Mouse (Mus musculus): Measurements from ENCODE around the gene Dennd1b. TPM values are rescaled to one million over a fixed set of nuclear protein-coding genes. Genes with fewer than 3 reads are reported as not detected.

The Dennd1b gene
- total RNA-seq, 2 experiments from 2014 or later = 29.4 to 31.7 TPM

GRCm38 (mm10) chr1:138962266-138963101 is 751 bp upstream of the Dennd1b start:
- no peak for DNase-seq (ENCODE audit: low spot score in 2 of 2)

- peak; percentile 33 for DNase-seq (ENCODE audit: low spot score in 2 of 2)
Observed at GRCm38 (mm10) chr1:138963868-138964458, 728 bp downstream of the Dennd1b start.

GRCm38 (mm10) chr1:138965069-138965468 is 1.8 kb downstream of the Dennd1b start:
- no peak for DNase-seq (ENCODE audit: low spot score in 2 of 2)

GRCm38 (mm10) chr1:138965511-138965910 is 2.3 kb downstream of the Dennd1b start:
- no peak for DNase-seq (ENCODE audit: low spot score in 2 of 2)

- no peak for DNase-seq (ENCODE audit: low spot score in 2 of 2)
Observed at GRCm38 (mm10) chr1:138967450-138967849, 4.2 kb downstream of the Dennd1b start.

GRCm38 (mm10) chr1:138970053-138970452 is 6.8 kb downstream of the Dennd1b start:
- DNase-seq (ENCODE audit: low spot score in 2 of 2) = no peak

GRCm38 (mm10) chr1:138973541-138974224 is 10.4 kb downstream of the Dennd1b start:
- DNase-seq (ENCODE audit: low spot score in 2 of 2) = no peak

- DNase-seq (ENCODE audit: low spot score in 2 of 2) = no peak
Observed at GRCm38 (mm10) chr1:138974836-138975235, 11.6 kb downstream of the Dennd1b start.

GRCm38 (mm10) chr1:138975945-138976344 is 12.7 kb downstream of the Dennd1b start:
- DNase-seq (ENCODE audit: low spot score in 2 of 2) = no peak

GRCm38 (mm10) chr1:138982203-138982602 is 19.0 kb downstream of the Dennd1b start:
- no peak for DNase-seq (ENCODE audit: low spot score in 2 of 2)

GRCm38 (mm10) chr1:138982611-138983010 is 19.4 kb downstream of the Dennd1b start:
- no peak for DNase-seq (ENCODE audit: low spot score in 2 of 2)

GRCm38 (mm10) chr1:138983064-138983463 is 19.8 kb downstream of the Dennd1b start:
- DNase-seq (ENCODE audit: low spot score in 2 of 2) = no peak

- DNase-seq (ENCODE audit: low spot score in 2 of 2) = no peak
Observed at GRCm38 (mm10) chr1:138983465-138983864, 20.2 kb downstream of the Dennd1b start.

GRCm38 (mm10) chr1:138984161-138984560 is 20.9 kb downstream of the Dennd1b start:
- no peak for DNase-seq (ENCODE audit: low spot score in 2 of 2)

- no peak for DNase-seq (ENCODE audit: low spot score in 2 of 2)
Observed at GRCm38 (mm10) chr1:138992384-138993138, 29.3 kb downstream of the Dennd1b start.

- DNase-seq (ENCODE audit: low spot score in 2 of 2) = no peak
Observed at GRCm38 (mm10) chr1:138995621-138996380, 32.6 kb downstream of the Dennd1b start.

- no peak for DNase-seq (ENCODE audit: low spot score in 2 of 2)
Observed at GRCm38 (mm10) chr1:138996663-138997062, 33.4 kb downstream of the Dennd1b start.

- no peak for DNase-seq (ENCODE audit: low spot score in 2 of 2)
Observed at GRCm38 (mm10) chr1:139000675-139001379, 37.6 kb downstream of the Dennd1b start.

GRCm38 (mm10) chr1:139003503-139003902 is 40.3 kb downstream of the Dennd1b start:
- no peak for DNase-seq (ENCODE audit: low spot score in 2 of 2)

GRCm38 (mm10) chr1:139006000-139006399 is 42.8 kb downstream of the Dennd1b start:
- no peak for DNase-seq (ENCODE audit: low spot score in 2 of 2)

Data from gastrocnemius, postnatal 4 days (tissue).